Mouse (Mus musculus) G1E (cell line): Measurements from ENCODE around the gene March4. TPM values are rescaled to one million over a fixed set of nuclear protein-coding genes. Genes with fewer than 3 reads are reported as not detected.

Experiments used
- ATAC-seq: 2 replicates; pipeline ENCODE4 v1.8.0; 2016; ENCODE audit warnings: mild to moderate bottlenecking; ENCODE audit not compliant: insufficient number of reproducible peaks, poor library complexity, low FRiP score, severe bottlenecking; ENCODE audit errors: extremely low read depth
- DNase-seq: peaks from one replicate; pipeline ENCODE4 v3.0.0; 2012; ENCODE audit warnings: low spot score
- H3K27me3 ChIP-seq: 2 replicates; pipeline ENCODE4 v1.6.1; 2012; ENCODE audit warnings: mild to moderate bottlenecking, low read length, inconsistent platforms; ENCODE audit not compliant: insufficient read depth
- H3K36me3 ChIP-seq: replicated peaks from 2 replicates; pipeline ENCODE3; 2012; ENCODE audit warnings: mild to moderate bottlenecking, inconsistent platforms
- H3K4me1 ChIP-seq: 2 replicates; pipeline ENCODE4 v1.6.1; 2012; ENCODE audit warnings: low read depth, low read length, inconsistent platforms, mixed read lengths; ENCODE audit not compliant: insufficient read depth
- H3K4me3 ChIP-seq: 2 replicates; pipeline ENCODE4 v1.5.1; 2012; ENCODE audit warnings: low read depth, mild to moderate bottlenecking, inconsistent platforms, low read length, moderate library complexity, mixed read lengths
- H3K9me3 ChIP-seq: replicated peaks from 2 replicates; pipeline ENCODE4 v1.6.1; 2012; ENCODE audit warnings: inconsistent platforms
- CTCF ChIP-seq: IDR thresholded peaks from 2 replicates; pipeline ENCODE4 v1.5.1; 2012; ENCODE audit warnings: low read depth, low read length, inconsistent platforms, mixed read lengths
- GATA1 ChIP-seq: IDR thresholded peaks from 2 replicates; pipeline ENCODE4 v1.6.1; 2012; ENCODE audit warnings: borderline replicate concordance, low read length, inconsistent platforms, mixed read lengths
- GATA2 ChIP-seq: IDR thresholded peaks from 2 replicates; pipeline ENCODE4 v1.6.1; 2012; ENCODE audit warnings: low read depth, low read length, inconsistent platforms, borderline replicate concordance
- POLR2AphosphoS5 ChIP-seq: IDR thresholded peaks from 2 replicates; pipeline ENCODE4 v1.6.1; 2012; ENCODE audit warnings: low read depth, low read length, inconsistent platforms; ENCODE audit not compliant: insufficient replicate concordance
- TAL1 ChIP-seq: conservative IDR thresholded peaks from 2 replicates; pipeline ENCODE4 v1.6.1; 2012; ENCODE audit warnings: low read depth, low read length, inconsistent platforms, mixed read lengths
- polyA plus RNA-seq: library from polyadenylated mRNA; stranded (reverse); fragments of >175 nt; gene quantifications from 2 replicates; pipeline ENCODE4 v1.2.3, GENCODE M21; 2012
- total RNA-seq, 2 experiments: library from RNA; stranded (forward) in 1 of 2; stranded (reverse) in 1 of 2; fragments of 200-1000 nt in 1 of 2; fragments of >200 nt in 1 of 2; fragmentation: Nextera tagmentation in 1 of 2; gene quantifications; 2 replicates each; pipeline ENCODE4 v1.2.3; 2014 to 2017

Gene March4
- total and polyA plus RNA-seq, 3 experiments, result 0.05 TPM; not detected in 2

- ATAC-seq (no peak), DNase-seq (no peak)
- Histone ChIP-seq H3K9me3 (no peaks in the 10 kb centered on the region), H3K36me3 (no peaks in the 10 kb centered on the region), H3K4me3 (no peak overlapping the region), H3K4me1 (no peaks in the 10 kb centered on the region), H3K27me3 (peaks cover 34% of the 10 kb centered on the region)
- TF ChIP-seq GATA2 (no peak), POLR2AphosphoS5 (no peak), GATA1 (no peak), CTCF (no peak)
These were observed 122.6 kb downstream of the March4 start for GRCm38 (mm10) chr1:72414133-72414532.

GRCm38 (mm10) chr1:72413205-72413604, 123.5 kb downstream of the March4 start:
- no peaks in the 10 kb centered on the region for H3K36me3 ChIP-seq
- ATAC-seq (no peak), DNase-seq (no peak)
- no peak overlapping the region for H3K4me3 ChIP-seq
- H3K9me3 ChIP-seq, result no peaks in the 10 kb centered on the region
- H3K4me1 ChIP-seq, result no peaks in the 10 kb centered on the region
- peaks cover 30% of the 10 kb centered on the region for H3K27me3 ChIP-seq
- TF ChIP-seq CTCF, result no peak
- TF ChIP-seq GATA1, result no peak

GRCm38 (mm10) chr1:72411108-72411507, 125.6 kb downstream of the March4 start:
- no peaks in the 10 kb centered on the region for H3K9me3 ChIP-seq
- H3K4me1 ChIP-seq, result no peaks in the 10 kb centered on the region
- H3K4me3 ChIP-seq, result no peak overlapping the region
- no peaks in the 10 kb centered on the region for H3K36me3 ChIP-seq
- TF ChIP-seq GATA2 (no peak), TAL1 (no peak), POLR2AphosphoS5 (no peak), CTCF (no peak), GATA1 (no peak)
- no peak for DNase-seq
- no peak for ATAC-seq
- H3K27me3 ChIP-seq, result peaks cover 20% of the 10 kb centered on the region

GRCm38 (mm10) chr1:72409936-72410335, 126.8 kb downstream of the March4 start:
- no peaks in the 10 kb centered on the region for H3K9me3 ChIP-seq
- TF ChIP-seq GATA1 (no peak), POLR2AphosphoS5 (no peak), CTCF (no peak), GATA2 (no peak), TAL1 (no peak)
- ATAC-seq (no peak), DNase-seq (no peak)
- no peaks in the 10 kb centered on the region for H3K36me3 ChIP-seq
- peaks cover 20% of the 10 kb centered on the region; the same call in 1 of the 2 replicates for H3K27me3 ChIP-seq
- no peak overlapping the region for H3K4me3 ChIP-seq
- H3K4me1 ChIP-seq, result no peaks in the 10 kb centered on the region

- peaks cover 8% of the 10 kb centered on the region; the same call in 1 of the 2 replicates for H3K27me3 ChIP-seq
- no peak overlapping the region for H3K4me3 ChIP-seq
- ATAC-seq (no peak), DNase-seq (no peak)
- H3K4me1 ChIP-seq, result no peaks in the 10 kb centered on the region
- no peaks in the 10 kb centered on the region for H3K36me3 ChIP-seq
- no peaks in the 10 kb centered on the region for H3K9me3 ChIP-seq
- TF ChIP-seq GATA2 (no peak), POLR2AphosphoS5 (no peak), CTCF (no peak), GATA1 (no peak), TAL1 (no peak)
These were observed 130.1 kb downstream of the March4 start for GRCm38 (mm10) chr1:72406505-72407079.

GRCm38 (mm10) chr1:72401331-72402069, 135.2 kb downstream of the March4 start:
- H3K27me3 ChIP-seq, result peaks cover 3% of the 10 kb centered on the region; the same call in 1 of the 2 replicates
- TF ChIP-seq GATA2, result no peak
- TF ChIP-seq GATA1, result no peak
- no peak for TF ChIP-seq POLR2AphosphoS5
- no peak for TF ChIP-seq TAL1
- no peak for TF ChIP-seq CTCF
- H3K4me3 ChIP-seq, result no peak overlapping the region
- no peaks in the 10 kb centered on the region for H3K9me3 ChIP-seq
- DNase-seq, result no peak
- no peaks in the 10 kb centered on the region for H3K4me1 ChIP-seq
- peaks cover 13% of the 10 kb centered on the region for H3K36me3 ChIP-seq
- no peak for ATAC-seq
